In the genomic region with DNA sequence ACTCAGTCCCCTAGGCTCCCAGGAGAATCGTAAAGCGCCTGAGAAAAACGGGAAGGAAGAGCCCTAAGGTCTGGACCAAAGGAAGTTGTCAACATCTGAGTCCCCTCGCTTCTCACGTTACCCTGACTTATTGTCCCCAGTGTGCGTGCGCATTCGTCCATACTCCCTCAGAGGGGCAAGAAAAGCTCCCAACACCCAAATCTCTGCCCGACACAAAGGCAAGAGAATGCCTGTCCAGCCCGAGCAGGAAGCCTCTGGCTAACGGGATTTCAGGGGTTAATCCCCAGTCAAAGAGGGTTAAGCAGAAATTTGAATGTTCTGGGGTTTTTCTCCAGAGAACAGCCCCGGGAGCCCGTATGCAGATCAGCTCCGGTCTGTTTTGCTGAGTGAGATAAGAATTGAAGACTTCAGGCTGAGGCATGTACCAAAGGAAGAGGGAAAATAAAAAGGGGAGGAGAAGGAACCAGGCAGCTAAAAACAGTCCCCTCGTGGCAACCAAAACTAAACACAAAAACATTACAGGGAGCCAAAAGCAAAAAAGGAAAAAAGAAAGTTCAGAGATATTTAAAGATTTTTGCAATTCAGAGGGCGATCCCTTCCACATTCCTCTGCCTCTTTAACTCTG, we compare ENCODE assay signal across 9 mouse cellular contexts. TPM values are rescaled to one million over a fixed set of nuclear protein-coding genes. Genes with fewer than 3 reads are reported as not detected.
DNase-seq lines count a peak whose midpoint lies in the region; ATAC-seq and TF ChIP-seq lines count a peak whose summit lies in the region.
"Had no signal": no experiment of that assay in that cellular context is flagged by ENCODE, and none has a peak within 500 bp of the region (broad histone marks: within the 10 kb centered on the region; RNA-seq: fewer than 3 reads in every experiment).

No protein-coding gene starts in this region.

- peaks cover 32% of the 10 kb centered on the region for H3K4me1 ChIP-seq in heart, embryonic 16.5 days (ENCODE audit: control insufficient read depth, insufficient read depth, low read length)
- peaks cover 43% of the 10 kb centered on the region for H3K4me1 ChIP-seq in limb, embryonic 12.5 days (replicated peaks)
- H3K4me1 ChIP-seq in midbrain, postnatal 0 days (ENCODE audit: insufficient read depth, low read length) = peaks cover 6% of the 10 kb centered on the region; the same call in 1 of the 2 replicates

- no peak for TF ChIP-seq CTCF in midbrain, postnatal 0 days (IDR thresholded peaks at IDR 0.05)
- TF ChIP-seq CTCF in left cerebral cortex, adult 2 months (IDR thresholded peaks at IDR 0.05) = no peak

- H3K27me3 ChIP-seq in heart, embryonic 16.5 days (ENCODE audit: control insufficient read depth, insufficient read depth, low read length) = peaks cover 7% of the 10 kb centered on the region
- H3K27me3 ChIP-seq in limb, embryonic 12.5 days = peaks cover 86% of the 10 kb centered on the region
- H3K27me3 ChIP-seq in midbrain, postnatal 0 days (ENCODE audit: insufficient read depth, low read length) = peaks cover 53% of the 10 kb centered on the region

- peak overlapping the region; percentile 83 for H3K9ac ChIP-seq in heart, embryonic 16.5 days (ENCODE audit: low read length)
- peak overlapping the region; percentile 12; the same call in 1 of the 2 replicates for H3K9ac ChIP-seq in limb, embryonic 12.5 days (replicated peaks)
- H3K9ac ChIP-seq in midbrain, postnatal 0 days (replicated peaks; ENCODE audit: low read length, poor library complexity, severe bottlenecking) = no peak overlapping the region

- no peak for ATAC-seq in heart, embryonic 16.5 days (replicated peaks; ENCODE audit: extremely low read depth, insufficient read depth, low FRiP score)
- no peak for ATAC-seq in limb, embryonic 12.5 days (ENCODE audit: insufficient number of reproducible peaks, insufficient read depth, low FRiP score, low TSS enrichment, low read depth)
- ATAC-seq in midbrain, postnatal 0 days (ENCODE audit: low FRiP score) = no peak

- 1% methylated on average over 16 of the region's 16 CpGs for WGBS in heart, embryonic 16.5 days
- WGBS in limb, embryonic 12.5 days = 1% methylated on average over 16 of the region's 16 CpGs
- under 1% methylated on average over 16 of the region's 16 CpGs for whole genome bisulfite sequencing in midbrain, postnatal 0 days

- H3K27ac ChIP-seq in heart, embryonic 16.5 days (ENCODE audit: low read length) = peak overlapping the region; percentile 57
- H3K27ac ChIP-seq in limb, embryonic 12.5 days = no peak overlapping the region
- H3K27ac ChIP-seq in midbrain, postnatal 0 days (ENCODE audit: low read depth, low read length) = no peak overlapping the region
- no peak overlapping the region for H3K27ac ChIP-seq in left cerebral cortex, adult 2 months

- intact Hi-C loops in left cerebral cortex, adult 2 months (cut with DNase I) = loop anchor here (5.0 kb wide), 1 partner anchor 91 kb away; no protein-coding TSS in a partner anchor

- DNase-seq in CD4-positive helper T cell, adult 2 months (ENCODE audit: low read depth, low spot score) = peak; percentile 29
- peak; percentile 59 for DNase-seq in embryo, embryonic 10 days (ENCODE audit: low spot score)
- DNase-seq in midbrain, postnatal 0 days (ENCODE audit: low spot score) = no peak
- DNase-seq in left cerebral cortex, adult 2 months (ENCODE audit: extremely low spot score in 1 of 2, low spot score in 2 of 2) = no peak
- DNase-seq in cerebellum, postnatal 14 days = no peak
- DNase-seq in layer of hippocampus, adult 11-12 months (ENCODE audit: low spot score) = no peak

- no peaks in the 10 kb centered on the region for H3K9me3 ChIP-seq in heart, embryonic 16.5 days (replicated peaks; ENCODE audit: control insufficient read depth, low read length)
- H3K9me3 ChIP-seq in limb, embryonic 12.5 days = no peaks in the 10 kb centered on the region
- no peaks in the 10 kb centered on the region for H3K9me3 ChIP-seq in midbrain, postnatal 0 days (ENCODE audit: low read length)

- peak overlapping the region; percentile 70 for H3K4me3 ChIP-seq in heart, embryonic 16.5 days (ENCODE audit: low read length)
- peak overlapping the region; percentile 57 for H3K4me3 ChIP-seq in limb, embryonic 12.5 days (replicated peaks)
- no peak overlapping the region for H3K4me3 ChIP-seq in midbrain, postnatal 0 days (ENCODE audit: low read depth, low read length)
- H3K4me3 ChIP-seq in left cerebral cortex, adult 2 months = no peak overlapping the region

- peak overlapping the region; percentile 99 for H3K4me2 ChIP-seq in heart, embryonic 16.5 days (ENCODE audit: low read depth, low read length)
- peak overlapping the region; percentile 98 for H3K4me2 ChIP-seq in limb, embryonic 12.5 days
- H3K4me2 ChIP-seq in midbrain, postnatal 0 days (ENCODE audit: low read depth, low read length, poor library complexity, severe bottlenecking) = peak overlapping the region; percentile 97

- no peaks in the 10 kb centered on the region for H3K36me3 ChIP-seq in heart, embryonic 16.5 days (ENCODE audit: control insufficient read depth, insufficient read depth)
- no peaks in the 10 kb centered on the region for H3K36me3 ChIP-seq in limb, embryonic 12.5 days
- H3K36me3 ChIP-seq in midbrain, postnatal 0 days (ENCODE audit: insufficient read depth, low read length) = no peaks in the 10 kb centered on the region

RNA-seq across cellular contexts. Expression of a gene that starts 21.3 kb away (rescaled TPM):
- not detected in 2 replicates for polyA plus RNA-seq in heart, embryonic 16.5 days (2015; fragmentation: Nextera tagmentation; extraction: Ambion mirVana)
- not detected in 2 replicates for polyA plus RNA-seq in limb, embryonic 12.5 days (2016; fragmentation: Nextera tagmentation; extraction: Ambion mirVana)
- not detected in 2 replicates for total RNA-seq in midbrain, postnatal 0 days (2014; rRNA removed)
- not detected in 2 replicates for polyA plus RNA-seq in midbrain, postnatal 0 days (2015; fragmentation: Nextera tagmentation; extraction: Ambion mirVana)
- total RNA-seq in left cerebral cortex, adult 2 months (2021) = not detected
- total RNA-seq: adrenal gland, adult 18-20 months had no signal

RNA-seq across cellular contexts. Expression of a gene that starts 32.0 kb away (rescaled TPM):
- 14.6 and 16.8 TPM in 2 replicates for polyA plus RNA-seq in heart, embryonic 16.5 days (2015; fragmentation: Nextera tagmentation; extraction: Ambion mirVana)
- 1.9 and 2.9 TPM in 2 replicates for polyA plus RNA-seq in limb, embryonic 12.5 days (2016; fragmentation: Nextera tagmentation; extraction: Ambion mirVana)
- total RNA-seq in midbrain, postnatal 0 days (2014; rRNA removed) = 0.80 and 3.5 TPM in 2 replicates
- polyA plus RNA-seq in midbrain, postnatal 0 days (2015; fragmentation: Nextera tagmentation; extraction: Ambion mirVana) = 1.2 and 1.3 TPM in 2 replicates
- 1 to 10 TPM in 1 of 2 experiments, under 1 TPM in 1; 0.48 to 2.4 TPM for total RNA-seq in left cerebral cortex, adult 2 months (2021)

Comparison
In these comparisons a context has a peak if more than half of its experiments do, and no peak if none do; other contexts are left out.
1. DNase-seq: peak in CD4-positive helper T cell, adult 2 months (single experiment) and embryo, embryonic 10 days (single experiment); none in midbrain, postnatal 0 days (single experiment), left cerebral cortex, adult 2 months (0 of 2), cerebellum, postnatal 14 days (0 of 2) and layer of hippocampus, adult 11-12 months (single experiment).
2. H3K4me3 ChIP-seq: peak in heart, embryonic 16.5 days (single experiment) and limb, embryonic 12.5 days (single experiment); none in midbrain, postnatal 0 days (single experiment) and left cerebral cortex, adult 2 months (single experiment).
3. Peak in every context shown above with its lines, with median percentiles within 50 percentile points of each other: H3K4me2 ChIP-seq.